Comparison of ENCODE assay signal across 9 mouse cellular contexts in the genomic region with DNA sequence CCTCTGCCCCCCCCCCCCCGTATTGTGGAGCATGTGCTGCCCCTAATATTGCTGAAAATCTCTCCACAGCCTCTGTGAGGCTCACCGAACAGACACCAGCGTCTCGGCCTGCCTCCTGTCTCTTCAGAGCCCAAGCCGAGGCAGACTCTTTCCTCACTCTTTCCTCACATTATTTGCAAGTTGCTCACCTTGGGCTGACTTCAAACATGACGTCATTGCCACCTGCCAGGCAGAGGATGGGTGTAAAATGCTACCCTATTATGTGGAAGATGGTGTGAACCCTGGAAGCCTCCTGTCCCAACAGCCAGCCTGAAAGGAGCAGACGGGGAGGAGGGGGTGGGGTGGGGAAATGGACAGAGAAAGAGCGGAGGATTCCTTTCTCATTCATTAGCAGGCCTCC.
DNase-seq lines count a peak whose midpoint lies in the region; ATAC-seq and TF ChIP-seq lines count a peak whose summit lies in the region.
"Had no signal": no experiment of that assay in that cellular context is flagged by ENCODE, and none has a peak within 500 bp of the region (broad histone marks: within the 10 kb centered on the region; RNA-seq: fewer than 3 reads in every experiment).

No protein-coding gene starts in this region.

- H3K27me3 ChIP-seq in liver, embryonic 11.5 days (replicated peaks; ENCODE audit: control insufficient read depth, insufficient read depth, low read length): no peaks in the 10 kb centered on the region
- no peaks in the 10 kb centered on the region for H3K27me3 ChIP-seq in liver, postnatal 0 days (ENCODE audit: insufficient read depth, low read length)
- no peaks in the 10 kb centered on the region for H3K27me3 ChIP-seq in embryonic facial prominence, embryonic 12.5 days
- no peaks in the 10 kb centered on the region for H3K27me3 ChIP-seq in neural tube, embryonic 13.5 days
- H3K27me3 ChIP-seq: liver, embryonic 15.5 days had no signal

- no peak for ATAC-seq in liver, embryonic 11.5 days (replicated peaks; ENCODE audit: low FRiP score)
- no peak for ATAC-seq in liver, postnatal 0 days
- ATAC-seq in embryonic facial prominence, embryonic 12.5 days (ENCODE audit: insufficient number of reproducible peaks, insufficient read depth, low FRiP score, low TSS enrichment): peak; percentile 72
- ATAC-seq in neural tube, embryonic 13.5 days (ENCODE audit: low read depth): peak; percentile 87
- no peak for ATAC-seq in granulocyte monocyte progenitor cell, adult 5-6 weeks (replicated peaks; ENCODE audit: poor library complexity, severe bottlenecking)
- no peak for ATAC-seq in monocyte, adult 5-6 weeks (replicated peaks; ENCODE audit: insufficient number of reproducible peaks, low FRiP score, low TSS enrichment, poor library complexity, severe bottlenecking)

- peak overlapping the region; percentile 43 for H3K4me2 ChIP-seq in liver, embryonic 11.5 days
- H3K4me2 ChIP-seq in liver, postnatal 0 days (ENCODE audit: low read depth, low read length): no peak overlapping the region
- peak overlapping the region; percentile 58 for H3K4me2 ChIP-seq in embryonic facial prominence, embryonic 12.5 days (replicated peaks)
- peak overlapping the region; percentile 51 for H3K4me2 ChIP-seq in neural tube, embryonic 13.5 days
- H3K4me2 ChIP-seq: liver, embryonic 15.5 days had no signal

- no peak for TF ChIP-seq CTCF in liver, postnatal 0 days (IDR thresholded peaks at IDR 0.05; ENCODE audit: low read depth)

- 10% methylated on average over 8 of the region's 8 CpGs for WGBS in liver, embryonic 11.5 days
- 5% methylated on average over 8 of the region's 8 CpGs for WGBS in liver, postnatal 0 days (ENCODE audit: insufficient replicate concordance)
- WGBS in embryonic facial prominence, embryonic 12.5 days: 4% methylated on average over 8 of the region's 8 CpGs
- 1% methylated on average over 7 of the region's 8 CpGs for WGBS in neural tube, embryonic 13.5 days

- no peak for DNase-seq in liver, embryonic 11.5 days (ENCODE audit: low spot score)
- no peak for DNase-seq in liver, postnatal 0 days
- peak; percentile 35 for DNase-seq in layer of hippocampus, adult 9-11 months
- DNase-seq in testis, postnatal 14 days (ENCODE audit: low spot score): no peak

- no peaks in the 10 kb centered on the region for H3K36me3 ChIP-seq in liver, embryonic 11.5 days (ENCODE audit: control insufficient read depth, insufficient read depth, low read length)
- no peaks in the 10 kb centered on the region for H3K36me3 ChIP-seq in liver, postnatal 0 days (replicated peaks; ENCODE audit: insufficient read depth, low read length)
- no peaks in the 10 kb centered on the region for H3K36me3 ChIP-seq in embryonic facial prominence, embryonic 12.5 days
- H3K36me3 ChIP-seq in neural tube, embryonic 13.5 days: no peaks in the 10 kb centered on the region
- H3K36me3 ChIP-seq: liver, embryonic 15.5 days had no signal

- H3K27ac ChIP-seq in liver, embryonic 11.5 days (ENCODE audit: low read depth, low read length): no peak overlapping the region; the same call in 1 of the 2 replicates
- no peak overlapping the region for H3K27ac ChIP-seq in liver, postnatal 0 days (ENCODE audit: low read depth)
- peak overlapping the region; percentile 70 for H3K27ac ChIP-seq in embryonic facial prominence, embryonic 12.5 days
- H3K27ac ChIP-seq in neural tube, embryonic 13.5 days (replicated peaks): peak overlapping the region; percentile 97
- H3K27ac ChIP-seq: liver, embryonic 15.5 days had no signal

- no peak overlapping the region for H3K9ac ChIP-seq in liver, embryonic 11.5 days (ENCODE audit: low read depth, low read length)
- H3K9ac ChIP-seq in liver, postnatal 0 days (replicated peaks): no peak overlapping the region
- H3K9ac ChIP-seq in embryonic facial prominence, embryonic 12.5 days: peak overlapping the region; percentile 12; the same call in 1 of the 2 replicates
- peak overlapping the region; percentile 63 for H3K9ac ChIP-seq in neural tube, embryonic 13.5 days
- H3K9ac ChIP-seq: liver, embryonic 15.5 days had no signal

- no peaks in the 10 kb centered on the region for H3K9me3 ChIP-seq in liver, embryonic 11.5 days (ENCODE audit: control insufficient read depth, low read length)
- no peaks in the 10 kb centered on the region for H3K9me3 ChIP-seq in liver, postnatal 0 days (ENCODE audit: low read length)
- H3K9me3 ChIP-seq in embryonic facial prominence, embryonic 12.5 days: no peaks in the 10 kb centered on the region
- no peaks in the 10 kb centered on the region for H3K9me3 ChIP-seq in neural tube, embryonic 13.5 days
- H3K9me3 ChIP-seq: liver, embryonic 15.5 days had no signal

- TF ChIP-seq EP300 in liver, postnatal 0 days (IDR thresholded peaks at IDR 0.05; ENCODE audit: low read depth): no peak

- H3K4me3 ChIP-seq in liver, embryonic 11.5 days (ENCODE audit: low read depth, low read length): no peak overlapping the region
- H3K4me3 ChIP-seq in liver, postnatal 0 days (ENCODE audit: low read depth, low read length): no peak overlapping the region
- H3K4me3 ChIP-seq in embryonic facial prominence, embryonic 12.5 days: peak overlapping the region; percentile 26
- peak overlapping the region; percentile 20 for H3K4me3 ChIP-seq in neural tube, embryonic 13.5 days
- H3K4me3 ChIP-seq: liver, embryonic 15.5 days had no signal

- H3K4me1 ChIP-seq in liver, embryonic 11.5 days (replicated peaks; ENCODE audit: control insufficient read depth, insufficient read depth, low read length): peaks cover 3% of the 10 kb centered on the region; the same call in 1 of the 2 replicates
- H3K4me1 ChIP-seq in liver, postnatal 0 days (ENCODE audit: insufficient read depth): no peaks in the 10 kb centered on the region
- H3K4me1 ChIP-seq in embryonic facial prominence, embryonic 12.5 days: peaks cover 15% of the 10 kb centered on the region
- H3K4me1 ChIP-seq in neural tube, embryonic 13.5 days (replicated peaks): peaks cover 50% of the 10 kb centered on the region
- H3K4me1 ChIP-seq: liver, embryonic 15.5 days had no signal

Comparison
In these comparisons a context has a peak if more than half of its experiments do, and no peak if none do; other contexts are left out.
1. ATAC-seq: peak in embryonic facial prominence, embryonic 12.5 days (single experiment) and neural tube, embryonic 13.5 days (single experiment); none in liver, embryonic 11.5 days (single experiment), liver, postnatal 0 days (single experiment), granulocyte monocyte progenitor cell, adult 5-6 weeks (single experiment) and monocyte, adult 5-6 weeks (single experiment).
2. H3K27ac ChIP-seq: peak in embryonic facial prominence, embryonic 12.5 days (single experiment) and neural tube, embryonic 13.5 days (single experiment); none in liver, embryonic 11.5 days (single experiment) and liver, postnatal 0 days (single experiment).
3. H3K4me3 ChIP-seq: peak in embryonic facial prominence, embryonic 12.5 days (single experiment) and neural tube, embryonic 13.5 days (single experiment); none in liver, embryonic 11.5 days (single experiment) and liver, postnatal 0 days (single experiment).
4. H3K9ac ChIP-seq: peak in embryonic facial prominence, embryonic 12.5 days (single experiment) and neural tube, embryonic 13.5 days (single experiment); none in liver, embryonic 11.5 days (single experiment) and liver, postnatal 0 days (single experiment).